Mouse (Mus musculus) CD4-positive helper T cell, adult 2 months (primary cell): Measurements from ENCODE around the gene Svbp.

ENCODE experiments used
- DNase-seq: peaks from one replicate; pipeline ENCODE4 v3.0.0-alpha.2; 2012; ENCODE audit warnings: low read depth, missing footprints, low spot score

Gene Svbp

DNA sequence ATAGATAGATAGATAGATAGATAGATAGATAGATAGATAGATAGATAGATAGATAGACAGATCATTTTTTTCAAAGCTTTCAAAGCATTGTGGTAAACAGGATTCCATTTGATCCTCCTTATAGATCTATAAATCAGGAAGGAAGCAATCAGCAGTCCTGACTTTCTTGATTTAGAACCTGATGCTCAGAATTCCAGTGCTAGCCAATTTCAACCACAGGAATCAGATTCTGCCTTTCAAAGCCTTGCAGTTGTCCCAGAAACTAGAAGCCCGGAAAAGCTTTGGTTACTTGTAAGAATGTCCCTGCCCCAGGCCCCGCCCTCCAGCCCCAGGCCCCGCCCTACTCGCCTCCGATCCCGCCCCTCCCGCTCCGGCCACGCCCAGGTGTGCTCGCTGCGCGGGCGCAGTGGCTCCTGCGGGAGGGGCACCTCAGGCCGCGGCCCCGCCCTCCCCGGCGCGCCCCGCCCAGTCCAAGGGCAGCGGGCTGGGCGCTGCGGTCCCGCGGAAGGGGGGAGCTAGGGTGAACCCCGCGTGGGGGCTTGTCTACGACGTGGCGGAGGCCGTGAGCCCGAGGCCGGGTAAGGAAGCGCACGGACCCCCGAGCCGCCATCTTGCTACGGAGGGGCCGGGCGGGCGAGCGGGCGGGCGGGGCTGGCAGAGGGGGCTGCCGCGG lies at the start of gene Svbp:
TSS of gene Svbp (plus strand) at position 398 of the 673 bp plus-strand sequence.
- peak; percentile 91 for DNase-seq

DNA sequence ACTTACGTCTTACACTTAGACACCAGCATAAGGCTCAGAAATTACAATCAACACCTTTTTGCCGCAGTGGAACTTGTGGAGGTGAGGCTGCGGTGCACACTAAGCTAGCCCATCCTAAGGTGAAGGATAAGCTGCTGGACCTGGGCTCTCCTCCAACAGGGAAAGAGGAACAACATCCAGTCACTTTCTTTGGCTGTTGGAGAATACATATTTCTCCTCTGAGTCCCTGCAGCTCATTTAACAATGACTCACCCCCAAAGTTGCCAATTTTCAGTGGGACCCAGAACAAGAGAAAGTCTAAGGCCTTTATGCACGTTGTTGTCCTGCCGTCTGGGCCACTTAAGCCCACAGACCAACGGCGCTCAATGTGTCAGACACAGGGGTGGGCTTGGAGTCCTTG lies 48.3 kb upstream of the Svbp start:
- no peak for DNase-seq

DNA sequence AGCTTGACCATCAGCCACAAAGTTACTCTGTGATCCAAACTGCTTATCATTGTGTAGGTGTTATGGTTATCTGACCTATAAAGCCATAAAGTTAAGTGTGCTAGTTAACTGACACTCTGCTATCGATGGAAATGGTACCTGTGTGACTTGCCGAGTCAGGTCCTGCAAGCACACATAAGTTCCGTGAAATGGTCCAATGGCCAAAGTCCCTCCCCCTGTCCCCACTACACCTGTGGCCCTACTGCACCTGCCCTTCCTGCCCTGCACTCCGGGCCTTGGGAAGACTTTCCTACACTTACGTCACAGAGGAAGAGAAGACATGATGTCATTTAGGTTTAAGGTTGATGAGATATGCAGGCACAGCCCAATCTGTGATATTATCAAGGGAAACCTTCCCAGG lies 47.8 kb upstream of the Svbp start:
- DNase-seq: no peak

DNA sequence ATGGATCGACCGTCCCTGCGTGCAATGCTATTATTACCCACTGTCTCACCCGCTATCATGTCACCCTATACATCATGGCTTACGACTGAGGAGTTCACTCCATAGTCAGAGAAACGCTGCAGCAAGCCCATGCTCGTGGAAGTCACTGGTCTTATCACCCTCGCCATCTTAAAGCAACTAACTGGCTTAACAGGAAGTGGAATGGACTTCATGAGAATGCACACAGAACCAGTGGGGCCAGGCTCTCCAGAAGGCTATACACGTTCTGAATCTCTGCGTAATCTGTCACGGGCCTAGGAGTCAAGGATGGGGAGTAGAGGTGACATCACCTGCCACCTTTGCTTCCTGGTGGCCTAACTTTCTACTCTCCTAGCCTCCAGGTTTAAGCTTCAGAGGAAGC lies 46.4 kb upstream of the Svbp start:
- DNase-seq: no peak

DNA sequence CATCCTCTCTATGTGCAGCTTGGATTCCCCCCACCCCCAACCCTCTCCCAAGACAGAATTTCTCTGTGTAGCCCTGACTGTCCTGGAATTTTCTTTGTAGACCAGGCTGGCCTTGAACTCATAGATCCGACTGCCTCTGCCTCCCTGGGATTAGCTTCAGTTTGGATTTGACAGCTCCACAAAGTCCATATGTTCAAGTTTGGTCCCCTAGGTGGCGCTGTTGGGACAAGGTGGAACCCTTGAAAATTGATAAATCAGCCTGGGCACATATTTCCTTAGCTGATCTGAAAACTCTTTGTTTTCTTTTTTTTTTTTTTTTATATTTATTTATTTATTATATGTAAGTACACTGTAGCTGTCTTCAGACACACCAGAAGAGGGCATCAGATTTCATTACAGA lies 37.9 kb upstream of the Svbp start:
- DNase-seq: peak; percentile 47

DNA sequence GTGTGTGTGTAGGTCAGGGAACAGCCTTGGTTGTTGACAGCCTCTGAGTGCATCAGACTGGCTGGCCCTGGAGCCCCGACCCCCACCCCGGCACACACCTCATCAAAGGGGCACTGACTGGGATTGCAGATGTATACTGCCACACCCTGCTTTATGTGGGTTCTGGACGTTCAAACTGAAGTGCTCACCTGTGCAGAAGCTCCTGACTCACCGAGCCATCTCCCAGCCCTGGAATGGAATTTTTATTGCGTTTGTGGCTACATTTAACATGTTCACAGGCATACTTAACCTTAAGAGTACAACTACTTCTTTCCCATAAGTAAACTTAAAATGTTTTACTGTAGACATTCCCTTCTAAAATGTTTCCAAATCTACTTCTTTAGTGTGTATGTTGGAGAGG lies 37.2 kb upstream of the Svbp start:
- DNase-seq: no peak

DNA sequence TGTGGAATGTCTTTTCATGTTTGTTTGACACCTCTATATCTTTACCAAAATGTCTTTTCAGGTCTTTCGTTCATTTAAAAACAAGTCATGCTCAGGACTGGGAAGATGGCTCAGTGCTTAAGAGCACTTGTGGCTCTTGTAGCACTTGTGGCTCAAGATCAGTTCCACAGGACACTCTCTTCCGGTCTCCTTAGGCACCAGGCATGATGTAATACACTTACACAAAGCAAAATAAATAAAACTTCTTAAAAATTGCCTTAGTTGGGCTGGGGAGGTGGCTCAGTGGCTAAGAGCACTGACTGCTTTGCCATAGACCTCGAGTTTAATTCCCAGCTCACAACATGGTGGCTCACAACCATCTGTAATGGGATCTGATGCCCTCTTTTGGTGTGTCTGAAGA lies 33.7 kb upstream of the Svbp start:
- no peak for DNase-seq

DNA sequence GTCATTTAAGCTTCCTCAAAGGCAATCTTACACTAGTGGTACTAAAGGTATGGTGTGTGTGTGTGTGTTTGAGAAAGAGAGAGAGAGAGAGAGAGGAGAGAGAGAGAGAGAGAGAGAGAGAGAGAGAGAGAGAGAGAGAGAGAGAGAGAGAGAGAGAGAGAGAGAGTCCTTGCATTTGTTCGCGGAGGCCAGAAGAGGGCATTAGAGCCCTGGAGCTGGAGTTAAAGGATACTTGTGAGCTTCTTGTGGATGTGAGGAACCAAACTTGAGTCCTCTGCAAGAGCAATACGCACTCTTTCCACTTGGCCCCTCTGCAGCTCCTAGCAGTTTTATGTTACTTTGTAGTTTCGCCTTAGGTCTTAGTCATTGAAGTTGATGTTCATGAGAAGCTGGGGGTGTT lies 32.1 kb upstream of the Svbp start:
- no peak for DNase-seq

DNA sequence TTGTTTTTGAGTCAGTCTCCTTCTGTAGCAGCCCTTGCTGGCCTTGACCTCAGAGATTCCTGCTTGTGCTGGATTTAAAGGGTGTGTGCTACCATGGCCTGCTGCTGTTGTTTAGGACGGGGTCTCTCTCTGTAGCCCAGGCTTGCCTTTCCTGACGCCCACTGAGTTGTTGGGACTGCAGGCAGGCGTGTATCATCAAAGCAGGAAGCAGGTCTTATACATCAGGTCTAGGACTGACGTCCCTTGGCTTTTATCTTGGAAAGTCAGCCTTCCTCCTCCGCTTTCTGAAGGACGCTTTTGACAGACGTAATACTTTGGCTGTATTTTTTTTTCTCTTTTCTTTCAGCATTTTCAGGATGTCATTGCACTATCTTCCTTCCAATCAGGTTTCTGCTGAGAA lies 29.2 kb upstream of the Svbp start:
- no peak for DNase-seq

DNA sequence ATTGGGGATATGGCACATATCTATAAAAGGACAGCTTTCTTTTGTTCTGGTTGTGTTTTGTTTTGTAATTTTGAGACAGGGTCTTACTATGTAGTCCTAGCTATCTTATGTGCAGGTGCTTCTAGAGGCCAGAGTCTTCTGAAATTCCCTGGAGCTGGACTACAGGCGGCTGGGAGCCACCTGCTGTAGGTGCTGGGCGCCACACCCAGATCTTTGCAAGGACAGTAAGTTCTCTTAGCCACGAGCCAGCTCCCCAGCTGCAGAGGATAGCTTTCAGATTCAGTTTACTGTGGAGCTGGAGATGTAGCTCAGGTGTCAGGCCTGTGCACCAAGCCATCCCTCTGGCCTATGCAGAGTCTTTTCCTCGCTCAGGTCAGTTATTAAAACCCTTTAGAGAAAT lies 28.0 kb upstream of the Svbp start:
- DNase-seq: no peak

DNA sequence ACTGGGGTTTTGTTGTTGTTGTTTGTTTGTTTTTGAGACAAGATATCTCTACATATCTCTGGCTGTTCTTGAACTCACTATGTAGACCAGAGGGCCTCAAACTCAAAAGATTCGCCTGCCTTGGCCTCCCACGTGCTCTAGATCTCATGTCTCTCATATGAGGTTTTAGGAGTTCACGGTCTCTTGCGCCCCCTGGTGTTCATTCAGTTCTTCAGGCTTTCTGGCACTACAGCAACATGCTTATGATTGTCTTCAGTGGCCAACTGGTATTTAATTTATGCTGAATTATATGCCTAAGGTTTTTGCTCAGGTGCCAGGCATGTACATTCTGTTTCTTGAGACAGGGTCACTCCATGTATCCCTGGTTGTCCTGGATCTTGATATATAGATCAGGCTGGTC lies 27.4 kb upstream of the Svbp start:
- DNase-seq: peak; percentile 82

DNA sequence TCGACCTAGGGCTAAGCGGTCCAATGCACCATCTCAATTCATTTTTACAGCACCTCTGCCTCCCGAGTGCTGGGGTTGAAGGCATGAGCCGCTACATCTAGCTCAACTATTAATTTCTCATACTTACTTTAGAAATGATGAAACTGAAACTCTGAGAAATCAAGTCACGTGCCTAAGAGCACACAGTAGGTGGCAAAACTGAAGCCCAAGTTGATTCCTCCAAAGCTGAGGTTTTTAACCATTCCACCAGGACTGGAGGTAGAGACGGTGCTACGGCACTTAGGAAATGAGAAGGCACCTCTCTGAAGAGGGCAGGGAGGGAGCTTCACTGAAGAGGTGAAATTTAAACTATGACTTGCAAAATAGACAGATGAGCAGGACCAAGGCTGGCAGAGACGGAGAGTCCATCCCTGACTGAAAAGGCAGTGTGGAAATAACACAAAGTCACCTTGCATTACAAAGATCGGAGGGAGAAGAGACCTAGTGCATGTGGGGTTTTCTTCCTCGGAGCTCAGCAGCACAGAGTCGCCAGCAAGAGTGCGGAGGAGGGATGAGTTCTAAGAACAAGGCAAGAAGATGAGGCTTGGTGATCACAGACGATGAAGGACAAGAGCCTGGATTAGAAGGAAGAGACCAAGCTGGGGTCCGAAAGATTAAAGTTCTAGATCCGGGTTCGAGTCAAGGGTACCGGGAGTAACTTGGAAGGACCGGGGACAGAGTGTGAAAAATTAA lies 22.0 kb upstream of the Svbp start:
- DNase-seq: peak; percentile 19

DNA sequence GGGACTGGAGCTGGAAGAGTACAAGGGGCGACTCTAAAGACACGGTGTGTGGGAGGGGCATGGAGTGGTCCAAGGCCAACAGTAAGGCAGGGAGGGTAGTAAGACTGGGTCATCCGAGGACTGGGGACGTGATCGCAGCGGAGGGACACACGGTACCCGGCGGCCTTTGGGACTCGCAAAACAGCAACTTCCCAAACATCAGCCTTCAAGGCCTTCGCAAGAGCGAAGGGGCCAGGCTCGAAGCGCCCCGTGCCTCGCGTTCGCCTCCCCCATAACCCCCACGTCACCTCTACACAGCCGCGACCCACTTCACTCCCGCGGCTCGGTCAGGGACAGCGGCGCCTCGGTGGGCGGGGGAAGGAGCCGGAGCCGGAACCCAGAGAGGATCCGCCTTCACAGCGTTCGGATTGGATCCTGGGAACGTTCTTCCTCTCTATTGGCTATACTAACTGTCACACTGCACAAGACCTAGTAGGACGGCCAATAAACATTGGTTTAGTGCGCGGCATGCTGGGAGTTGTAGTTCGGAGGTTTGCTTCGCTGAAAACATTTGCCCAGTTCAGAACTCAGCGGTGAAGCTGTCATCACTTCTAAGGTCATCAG lies 21.2 kb upstream of the Svbp start, which contains the start of gene Zfp691:
TSS of gene Zfp691 (minus strand) at position 345 of the 603 bp plus-strand sequence.
- peak; percentile 96 for DNase-seq

DNA sequence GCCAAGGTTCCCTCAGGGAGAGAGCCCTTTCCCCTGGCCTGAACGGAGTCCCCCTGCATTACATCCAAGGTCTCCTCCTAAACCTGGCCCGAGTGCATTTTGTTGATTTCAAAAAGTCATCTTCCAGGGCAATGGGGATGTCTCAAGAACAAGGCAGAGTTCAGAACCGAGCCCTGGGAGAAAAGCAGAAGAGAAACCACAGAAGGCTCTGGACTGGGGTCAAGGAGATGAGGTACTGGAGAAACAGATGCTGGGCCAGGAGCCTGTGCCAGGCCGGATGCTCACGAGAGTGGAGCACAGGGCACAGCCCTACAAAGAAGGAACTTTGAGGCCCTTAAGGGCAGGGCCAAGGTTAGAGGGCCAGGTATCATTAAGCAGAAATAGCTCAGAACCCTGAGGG lies 17.4 kb upstream of the Svbp start:
- DNase-seq: no peak

DNA sequence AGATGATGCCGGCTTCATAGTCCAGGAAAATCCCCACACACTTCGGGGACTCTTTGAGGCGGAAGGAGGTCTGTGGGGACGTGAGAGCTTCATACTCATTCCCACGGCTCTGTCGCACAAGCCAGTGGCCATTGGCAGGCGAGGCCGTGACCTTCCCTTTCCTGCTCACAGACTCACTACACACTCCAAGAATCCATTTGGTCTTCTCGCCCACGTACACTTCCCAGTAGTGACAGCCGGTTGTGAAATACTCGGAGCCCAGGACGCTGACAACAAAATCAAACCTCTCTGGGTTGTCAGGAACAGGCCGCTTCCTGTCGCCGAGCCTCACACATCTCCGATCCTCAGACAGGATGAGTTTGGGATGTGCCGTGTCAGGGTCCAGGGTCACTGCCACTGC lies 16.8 kb upstream of the Svbp start:
- DNase-seq: no peak

DNA sequence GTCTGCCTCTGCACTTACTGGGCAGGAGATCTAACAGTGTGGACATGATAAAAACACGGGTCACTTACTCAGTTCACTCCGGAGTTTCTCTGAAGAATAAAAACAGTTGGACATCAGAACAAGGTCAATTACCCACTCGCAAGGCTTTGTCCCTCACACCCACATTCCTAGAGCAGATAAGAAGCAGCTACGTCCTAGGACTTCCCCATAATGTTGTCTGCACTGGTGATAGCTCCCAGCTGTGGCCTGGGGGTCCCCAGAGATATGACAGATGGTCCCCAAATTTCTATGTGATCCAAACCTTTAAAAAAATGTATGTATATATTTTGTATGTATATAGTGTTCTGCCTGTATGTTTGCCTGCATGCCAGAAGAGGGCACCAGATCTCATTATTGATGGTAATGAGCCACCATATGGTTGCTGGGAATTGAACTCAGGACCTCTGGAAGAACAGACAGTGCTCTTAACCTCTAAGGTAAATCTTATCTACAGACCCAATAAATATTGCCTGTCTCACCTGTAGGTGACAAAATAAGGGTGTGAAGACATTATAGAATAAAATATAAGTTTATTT lies 14.9 kb upstream of the Svbp start:
- no peak for DNase-seq

DNA sequence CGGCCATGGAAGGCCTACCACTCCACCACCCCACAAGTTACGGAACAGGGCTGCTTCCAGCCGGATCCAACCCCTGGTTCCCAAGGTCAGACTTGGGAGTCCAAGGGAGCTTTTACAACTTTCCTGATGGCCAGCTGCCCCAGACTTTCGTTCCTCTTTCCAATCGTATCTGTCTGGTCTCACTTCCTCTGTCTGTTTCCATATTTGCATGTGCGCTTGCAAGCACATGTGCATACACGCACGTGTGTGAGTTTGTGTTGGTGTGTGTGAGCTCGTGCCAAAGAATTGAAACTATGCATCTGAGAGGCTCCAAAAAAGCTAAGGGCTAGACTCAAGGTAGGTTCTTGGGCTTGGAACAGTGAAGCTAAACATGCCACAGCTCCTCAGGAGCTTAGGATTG lies 13.7 kb upstream of the Svbp start:
- no peak for DNase-seq

DNA sequence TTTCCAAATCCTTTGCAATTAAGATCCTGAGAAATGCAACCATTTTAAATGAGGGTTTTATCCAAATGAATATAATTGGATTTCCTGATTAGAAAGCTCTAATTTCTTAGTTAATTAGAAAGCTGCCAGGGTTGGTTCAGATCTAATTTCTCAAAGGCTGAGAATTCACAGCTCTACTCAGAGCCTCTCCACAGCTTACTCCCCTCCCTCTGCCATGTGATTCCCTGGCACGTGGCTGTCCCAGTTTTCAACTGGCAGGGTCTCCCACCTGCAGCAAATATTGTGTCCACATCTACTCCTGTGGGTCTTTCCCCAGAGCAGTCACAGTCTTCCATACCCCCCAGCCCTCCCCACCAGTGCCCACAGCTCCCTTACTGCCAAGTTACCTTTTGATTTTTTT lies 11.6 kb upstream of the Svbp start:
- no peak for DNase-seq

DNA sequence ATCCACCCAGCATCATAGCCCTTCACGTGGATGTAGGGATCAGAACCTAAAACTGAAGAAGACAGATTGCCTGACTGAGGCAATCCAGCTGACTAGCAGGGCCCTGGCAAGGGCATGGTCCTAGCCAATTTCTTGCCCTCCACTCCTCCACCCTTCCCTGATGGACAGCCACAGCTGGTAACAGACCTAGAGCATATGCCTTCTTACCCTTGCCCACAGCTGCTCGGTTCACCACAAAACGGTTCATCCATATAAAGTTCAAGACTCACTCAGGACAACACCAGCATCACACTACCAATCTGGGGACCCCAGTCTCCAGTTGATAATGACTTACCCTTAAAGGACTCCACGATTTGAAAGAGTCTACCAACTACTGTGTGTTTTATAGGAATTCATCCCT lies 9.3 kb upstream of the Svbp start:
- no peak for DNase-seq

DNA sequence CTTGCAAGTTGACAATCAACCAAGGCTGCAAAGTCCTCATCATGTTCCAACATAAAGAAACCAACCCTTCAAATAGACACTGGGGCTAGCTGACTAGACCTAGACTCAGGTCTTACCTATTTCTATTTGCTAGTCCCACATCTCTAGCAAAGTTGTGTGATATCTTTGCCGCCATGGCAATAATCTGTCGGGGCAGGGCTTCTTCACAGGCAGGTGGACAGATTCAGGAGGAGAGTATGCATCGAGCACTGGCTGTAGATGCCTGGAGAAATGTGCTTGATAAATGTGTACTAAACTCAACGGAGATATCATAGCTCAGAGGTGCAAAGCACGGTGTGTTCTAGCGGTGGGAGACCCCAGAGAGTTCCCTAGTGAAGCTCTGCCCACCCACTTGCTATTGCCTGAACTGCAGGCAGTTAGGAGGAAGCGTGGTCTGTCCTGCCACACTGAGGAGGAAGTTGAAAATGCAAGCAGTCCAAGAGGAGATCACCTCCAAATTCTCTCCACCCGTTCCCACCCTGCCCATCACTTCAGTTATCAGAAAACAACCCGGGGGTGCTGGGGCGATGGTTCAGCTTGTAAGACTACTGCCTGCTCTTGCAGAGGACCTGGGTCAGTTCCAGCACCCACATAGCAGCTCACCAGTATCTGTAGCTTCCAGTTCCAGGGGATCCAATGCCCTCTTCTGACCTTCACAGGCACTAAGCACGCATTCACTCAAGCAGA lies 6.9 kb upstream of the Svbp start:
- no peak for DNase-seq

DNA sequence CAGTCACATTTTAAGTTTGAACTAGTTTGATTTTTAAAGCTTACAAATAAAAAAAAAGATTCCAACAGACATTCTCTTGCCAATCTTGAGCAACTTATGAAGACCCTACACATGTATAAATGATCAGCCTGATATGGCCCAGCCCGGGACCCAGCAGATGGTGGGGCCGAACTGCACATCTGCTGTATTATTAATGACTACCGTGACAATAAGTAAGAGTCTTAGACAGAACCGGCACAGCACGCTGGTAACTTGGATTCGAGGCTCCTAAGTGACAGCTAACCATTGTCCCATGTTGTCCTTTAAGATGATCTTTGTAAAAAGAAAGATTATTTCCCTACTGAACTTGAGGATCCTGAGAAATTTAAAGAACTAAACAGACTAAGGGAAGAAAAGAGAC lies 5.7 kb upstream of the Svbp start:
- DNase-seq: no peak

DNA sequence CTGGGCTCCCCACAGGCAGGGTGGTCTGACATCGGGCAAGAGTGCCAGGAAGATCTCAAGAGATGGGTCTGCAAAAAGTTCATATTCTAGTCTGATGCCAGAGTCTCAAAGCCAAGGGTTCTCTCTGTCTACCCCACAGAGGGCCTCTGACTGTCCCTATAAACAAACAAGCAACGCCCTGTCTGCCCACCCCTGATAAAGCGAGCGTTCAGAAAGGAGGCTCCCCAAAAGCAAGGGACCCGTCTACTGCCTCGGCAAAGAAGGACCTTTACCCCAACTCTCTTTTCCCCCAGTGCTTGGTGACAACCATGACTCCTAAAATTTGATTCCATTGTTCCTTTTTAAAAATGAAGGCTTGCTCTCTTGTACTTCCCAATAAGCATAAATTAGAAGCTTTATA lies 5.2 kb upstream of the Svbp start, which contains the start of gene Ermap:
TSS of gene Ermap (minus strand) at position 148 of the 400 bp plus-strand sequence.
- DNase-seq: no peak
